Mouse (Mus musculus): ENCODE results near the gene Uaca.

- peak; percentile 78 for TF ChIP-seq CTCF (IDR thresholded peaks at IDR 0.05)
- TF ChIP-seq EP300 (IDR thresholded peaks at IDR 0.05) = no peak
Measured at GRCm38 (mm10) chr9:60857833-60858232, 63.5 kb downstream of the Uaca start.

Data from lung, postnatal 0 days (tissue).